In genomic region chr19:21255920-21256319, GRCm38 (mm10) we compare ENCODE assay signal across 21 mouse cellular contexts. TPM values are rescaled to one million over a fixed set of nuclear protein-coding genes. Genes with fewer than 3 reads are reported as not detected.
DNase-seq lines count a peak whose midpoint lies in the region; ATAC-seq lines count a peak whose summit lies in the region.
"Had no signal": no experiment of that assay in that cellular context is flagged by ENCODE, and none has a peak within 500 bp of the region (broad histone marks: within the 10 kb centered on the region; RNA-seq: fewer than 3 reads in every experiment).

No protein-coding gene starts in this region.

- 71% methylated on average over 3 of the region's 3 CpGs for WGBS in neural tube, embryonic 13.5 days
- 64% methylated on average over 3 of the region's 3 CpGs for WGBS in neural tube, embryonic 14.5 days
- WGBS in neural tube, embryonic 15.5 days: 68% methylated on average over 3 of the region's 3 CpGs

- H3K4me3 ChIP-seq in neural tube, embryonic 13.5 days: no peak overlapping the region
- no peak overlapping the region for H3K4me3 ChIP-seq in neural tube, embryonic 14.5 days (ENCODE audit: low read depth, low read length)
- no peak overlapping the region for H3K4me3 ChIP-seq in neural tube, embryonic 15.5 days (replicated peaks)

- H3K9ac ChIP-seq in neural tube, embryonic 13.5 days: no peak overlapping the region
- no peak overlapping the region for H3K9ac ChIP-seq in neural tube, embryonic 14.5 days (replicated peaks; ENCODE audit: low read depth, low read length)
- H3K9ac ChIP-seq in neural tube, embryonic 15.5 days (replicated peaks): no peak overlapping the region

- H3K27ac ChIP-seq in neural tube, embryonic 13.5 days (replicated peaks): peak overlapping the region; percentile 29; the same call in 1 of the 2 replicates
- H3K27ac ChIP-seq in neural tube, embryonic 14.5 days (ENCODE audit: low read depth, low read length): no peak overlapping the region
- no peak overlapping the region for H3K27ac ChIP-seq in neural tube, embryonic 15.5 days (replicated peaks)

- intact Hi-C loops in heart, postnatal 36 days (cut with DNase I): no loop called here

- H3K4me1 ChIP-seq in neural tube, embryonic 13.5 days (replicated peaks): no peaks in the 10 kb centered on the region
- H3K4me1 ChIP-seq in neural tube, embryonic 14.5 days (ENCODE audit: control insufficient read depth, insufficient read depth, low read length): no peaks in the 10 kb centered on the region
- H3K4me1 ChIP-seq in neural tube, embryonic 15.5 days: no peaks in the 10 kb centered on the region

- no peaks in the 10 kb centered on the region for H3K9me3 ChIP-seq in neural tube, embryonic 13.5 days
- H3K9me3 ChIP-seq in neural tube, embryonic 14.5 days (ENCODE audit: control insufficient read depth, low read length): no peaks in the 10 kb centered on the region
- no peaks in the 10 kb centered on the region for H3K9me3 ChIP-seq in neural tube, embryonic 15.5 days (replicated peaks)
- H3K9me3 ChIP-seq: G1E had no signal

- ATAC-seq in neural tube, embryonic 13.5 days (ENCODE audit: low read depth): no peak
- peak; percentile 64 for ATAC-seq in neural tube, embryonic 14.5 days (ENCODE audit: low read depth)
- ATAC-seq in neural tube, embryonic 15.5 days (ENCODE audit: low FRiP score): 0 out of 2 replicates have a peak, but pooled peaks have one; percentile 55
- ATAC-seq: activated CD4-positive, CD25-positive, alpha-beta regulatory T cell, adult 4 months; CD4-positive, CD25-positive, alpha-beta regulatory T cell, adult 4 months; Patski had no signal

- H3K36me3 ChIP-seq in neural tube, embryonic 13.5 days: no peaks in the 10 kb centered on the region
- no peaks in the 10 kb centered on the region for H3K36me3 ChIP-seq in neural tube, embryonic 14.5 days (ENCODE audit: control insufficient read depth, insufficient read depth, low read length)
- H3K36me3 ChIP-seq in neural tube, embryonic 15.5 days: no peaks in the 10 kb centered on the region
- H3K36me3 ChIP-seq: G1E had no signal

- no peak for DNase-seq in neural tube, embryonic 10.5 days (ENCODE audit: extremely low spot score, low spot score)
- DNase-seq in thymus, postnatal 0 days (ENCODE audit: low spot score): no peak
- no peak for DNase-seq in heart, postnatal 36 days
- DNase-seq: adrenal gland, adult 2 months; adrenal gland, adult 8-10 months; adrenal gland, postnatal 10 days; adrenal gland, postnatal 14 days; adrenal gland, postnatal 25 days; adrenal gland, postnatal 36 days; B cell, adult 2 months; cerebellum, adult 11 months; cerebellum, adult 11-12 months; cerebellum, adult 18-20 months had no signal

- no peak overlapping the region for H3K4me2 ChIP-seq in neural tube, embryonic 13.5 days
- H3K4me2 ChIP-seq in neural tube, embryonic 14.5 days (ENCODE audit: low read depth, low read length): no peak overlapping the region
- no peak overlapping the region for H3K4me2 ChIP-seq in neural tube, embryonic 15.5 days

- no peaks in the 10 kb centered on the region for H3K27me3 ChIP-seq in neural tube, embryonic 13.5 days
- H3K27me3 ChIP-seq in neural tube, embryonic 14.5 days (ENCODE audit: control insufficient read depth, insufficient read depth, low read length): no peaks in the 10 kb centered on the region
- no peaks in the 10 kb centered on the region for H3K27me3 ChIP-seq in neural tube, embryonic 15.5 days (replicated peaks)
- H3K27me3 ChIP-seq: CH12.LX, Patski had no signal

RNA-seq across cellular contexts. Expression of gene Zfand5, which starts 16.2 kb away (rescaled TPM):
- 186 and 190 TPM in 2 replicates for polyA plus RNA-seq in neural tube, embryonic 13.5 days (2015; fragmentation: Nextera tagmentation; extraction: Ambion mirVana)
- 202 and 218 TPM in 2 replicates for polyA plus RNA-seq in neural tube, embryonic 14.5 days (2014; fragmentation: Nextera tagmentation; extraction: Ambion mirVana)
- polyA plus RNA-seq in neural tube, embryonic 15.5 days (2015; fragmentation: Nextera tagmentation; extraction: Ambion mirVana): 149 and 174 TPM in 2 replicates
- polyA plus RNA-seq in thymus, postnatal 0 days (2015; fragmentation: Nextera tagmentation; extraction: Ambion mirVana): 82.6 and 94.9 TPM in 2 replicates
- 100 to 1,000 TPM; 138 to 142 TPM for total RNA-seq in heart, postnatal 36 days (2021)
